Mouse (Mus musculus) ovary, postnatal 10 days (tissue): Measurements from ENCODE around the gene Sptbn2.

Experiments
- DNase-seq: peaks from one replicate; pipeline ENCODE4 v3.0.0; 2022; ENCODE audit warnings: low spot score

Sptbn2 gene

GRCm38 (mm10) chr19:4785206-4785605 lies 74.2 kb downstream of the Sptbn2 start:
- DNase-seq = no peak

DNA sequence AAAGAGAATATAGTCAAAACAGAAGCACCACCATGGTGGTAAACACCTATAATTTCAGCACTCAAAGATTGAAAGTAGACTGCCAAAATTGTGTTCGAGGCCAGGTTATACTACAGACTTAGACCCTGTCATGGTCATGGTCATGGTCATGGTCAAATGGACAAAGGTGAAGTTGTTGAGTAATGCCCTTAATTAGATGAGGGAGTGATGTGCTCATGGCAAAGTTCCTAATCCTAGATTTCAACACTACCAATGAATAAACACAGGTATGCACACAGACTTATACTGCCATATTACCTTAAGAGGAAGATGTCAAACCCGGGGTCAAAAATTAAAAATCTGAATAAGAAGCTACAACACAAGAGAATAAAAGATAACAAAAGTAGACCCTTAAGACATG lies 75.3 kb downstream of the Sptbn2 start:
- DNase-seq = no peak

DNA sequence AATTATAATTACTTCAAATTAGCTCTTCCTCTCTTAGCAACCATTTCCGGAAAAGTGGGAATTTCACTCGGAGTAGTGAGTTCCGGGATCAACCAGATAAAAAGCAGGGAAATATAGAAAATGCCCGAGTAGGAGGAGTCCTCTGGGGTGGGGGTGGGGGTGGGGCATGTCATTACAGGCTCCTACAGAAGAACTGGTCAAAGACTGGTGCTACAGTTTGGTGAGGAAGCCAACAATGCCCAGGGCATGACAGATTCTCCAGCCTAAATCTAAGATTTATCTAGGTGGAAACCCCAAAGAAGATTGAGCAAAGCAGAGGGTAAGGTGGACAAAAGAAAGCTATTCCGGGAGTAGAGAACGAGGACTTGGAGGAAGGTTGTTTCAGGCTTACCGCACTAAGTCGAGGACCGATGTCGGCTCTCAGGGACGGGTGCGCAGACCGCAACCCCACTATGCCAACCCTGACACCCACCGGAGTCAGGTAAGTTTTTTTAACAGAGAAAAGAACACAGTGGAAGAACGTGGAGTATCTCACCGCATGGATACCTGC lies 82.4 kb downstream of the Sptbn2 start:
- DNase-seq = no peak

- peak; percentile 85 for DNase-seq
Observed at GRCm38 (mm10) chr19:4793831-4794422, 83.0 kb downstream of the Sptbn2 start, which contains the start of gene Rbm4. Gene Rbm4 (minus strand): TSS chr19:4793901.

DNA sequence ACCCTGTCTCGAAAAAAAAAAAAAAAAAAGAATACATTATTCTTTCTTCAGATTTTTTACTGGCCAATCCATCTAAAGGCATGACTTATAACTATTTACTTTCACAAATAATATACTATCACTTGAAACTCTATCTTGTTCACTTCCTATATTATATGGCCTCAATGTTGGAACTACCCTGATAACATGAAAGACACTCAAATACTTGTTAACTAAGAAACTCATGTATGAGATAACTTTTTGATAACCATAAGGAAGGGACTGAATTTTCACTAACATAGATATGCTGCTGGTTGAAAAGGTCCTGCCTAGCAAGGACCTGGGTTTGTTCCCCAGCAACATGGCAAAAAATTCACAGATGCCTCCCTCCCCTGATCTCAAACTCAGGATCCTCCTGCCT lies 85.0 kb downstream of the Sptbn2 start:
- DNase-seq = no peak

GRCm38 (mm10) chr19:4797846-4798245 lies 86.9 kb downstream of the Sptbn2 start:
- no peak for DNase-seq

GRCm38 (mm10) chr19:4799083-4799482 lies 88.1 kb downstream of the Sptbn2 start:
- DNase-seq = no peak
